Mouse (Mus musculus) hindbrain, embryonic 13.5 days (tissue): Measurements from ENCODE around the gene Nampt. TPM values are rescaled to one million over a fixed set of nuclear protein-coding genes. Genes with fewer than 3 reads are reported as not detected.

ENCODE experiments used
- ATAC-seq: fragments of 200-750 bp; cut with Nextera tagmentation; 2 replicates; pipeline ENCODE4 v1.8.0; 2017; ENCODE audit warnings: moderate TSS enrichment; ENCODE audit not compliant: low FRiP score
- H3K27ac ChIP-seq: fragments of 300-500 bp; sonication (generic); 2 replicates; pipeline ENCODE4 v1.5.1; 2015; ENCODE audit warnings: inconsistent platforms, mild to moderate bottlenecking, moderate library complexity
- H3K27me3 ChIP-seq: fragments of 300-500 bp; sonication (generic); 2 replicates; pipeline ENCODE4 v1.6.1; 2015; ENCODE audit warnings: mild to moderate bottlenecking, inconsistent platforms
- H3K36me3 ChIP-seq: fragments of 300-500 bp; sonication (generic); 2 replicates; pipeline ENCODE4 v1.6.1; 2015; ENCODE audit warnings: mild to moderate bottlenecking, inconsistent platforms
- H3K4me1 ChIP-seq: fragments of 300-500 bp; sonication (generic); replicated peaks from 2 replicates; pipeline ENCODE4 v1.6.1; 2015; ENCODE audit warnings: inconsistent platforms
- H3K4me2 ChIP-seq: fragments of 300-500 bp; sonication (generic); 2 replicates; pipeline ENCODE4 v1.6.1; 2015; ENCODE audit warnings: inconsistent platforms, mild to moderate bottlenecking, moderate library complexity
- H3K4me3 ChIP-seq: fragments of 300-500 bp; sonication (generic); 2 replicates; pipeline ENCODE4 v1.5.1; 2015; ENCODE audit warnings: mild to moderate bottlenecking, inconsistent platforms
- H3K9ac ChIP-seq: fragments of 300-500 bp; sonication (generic); 2 replicates; pipeline ENCODE4 v1.6.1; 2015; ENCODE audit warnings: mild to moderate bottlenecking, inconsistent platforms
- H3K9me3 ChIP-seq: fragments of 300-500 bp; sonication (generic); 2 replicates; pipeline ENCODE4 v1.6.1; 2016; ENCODE audit warnings: inconsistent platforms
- WGBS: fragments of 180-500 bp; shearing (Covaris S2); methylation state at CpG from one replicate; pipeline ENCODE4 v1.1.7; 2015; 5-methylcytosine and 5-hydroxymethylcytosine counted together
- polyA plus RNA-seq: library from polyadenylated mRNA; unstranded; fragments of >200 nt; fragmentation: Nextera tagmentation; extraction: Ambion mirVana; gene quantifications from 2 replicates; pipeline ENCODE4 v1.2.1, GENCODE M21; 2015

The Nampt gene
- polyA plus RNA-seq, 1 experiment from 2014 or later = 31.4 TPM

DNA sequence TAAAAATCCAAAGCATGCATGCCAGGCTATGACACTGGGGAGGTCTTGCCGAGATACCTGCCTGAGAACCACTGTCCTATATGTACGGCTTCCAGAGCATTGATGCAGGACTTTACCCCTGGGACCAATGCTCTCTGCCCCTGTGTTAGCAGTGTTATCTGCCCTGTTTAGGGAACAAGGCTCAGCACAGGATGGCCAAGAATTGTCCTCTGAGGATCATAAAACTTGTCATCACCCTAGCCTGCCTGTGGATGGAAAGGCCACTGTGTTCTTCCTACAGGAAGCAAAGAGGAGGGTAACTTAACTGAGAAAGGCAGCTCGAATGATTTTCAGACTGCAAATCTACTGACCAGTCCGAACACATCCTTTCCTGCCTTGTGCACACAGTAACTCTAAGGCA lies 36.1 kb downstream of the Nampt start:
- Histone ChIP-seq H3K4me3 (no peak overlapping the region), H3K36me3 (peaks cover 26% of the 10 kb centered on the region), H3K4me2 (no peak overlapping the region), H3K4me1 (no peaks in the 10 kb centered on the region), H3K9me3 (no peaks in the 10 kb centered on the region), H3K27ac (no peak overlapping the region), H3K9ac (no peak overlapping the region), H3K27me3 (no peaks in the 10 kb centered on the region)
- WGBS = 90% methylated on average over 4 of the region's 4 CpGs
- no peak for ATAC-seq

DNA sequence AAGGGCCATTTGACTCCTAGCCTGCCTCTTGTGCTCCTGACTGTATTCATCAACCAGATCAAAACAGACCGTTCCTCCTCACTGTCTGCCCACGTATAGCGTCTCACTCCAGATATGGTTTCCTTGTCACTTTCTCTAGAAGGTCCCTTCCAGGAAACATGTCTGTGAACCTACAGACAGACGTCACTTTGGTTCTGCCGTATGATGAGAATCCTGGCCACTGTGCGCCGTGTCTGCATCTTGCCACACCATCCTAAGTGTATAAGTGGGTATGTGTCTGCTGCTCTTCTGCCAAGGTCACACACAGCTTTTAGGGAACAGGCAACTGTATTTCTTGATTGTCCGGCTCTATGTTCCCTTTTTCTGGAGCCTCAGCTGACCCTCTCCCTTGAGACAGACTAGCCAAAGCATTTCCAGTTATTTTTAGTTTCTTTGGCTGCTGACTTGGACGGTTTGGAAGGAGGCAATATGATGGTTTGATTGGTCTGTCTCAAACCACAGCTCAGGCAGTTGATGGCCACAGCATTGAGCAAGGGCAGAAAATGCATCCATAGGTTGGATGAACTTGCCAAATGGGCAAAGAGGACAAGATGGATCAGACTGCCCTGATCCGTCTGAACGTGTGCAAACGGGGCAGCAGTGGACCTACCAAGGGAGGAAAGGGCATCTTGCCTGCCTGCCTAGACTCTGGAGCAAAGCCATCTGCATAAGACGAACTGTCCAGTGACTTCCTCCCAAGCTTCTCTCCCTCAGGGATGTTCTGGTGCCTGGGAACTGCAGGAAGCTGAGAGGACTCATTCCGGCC lies 37.6 kb downstream of the Nampt start:
- Histone ChIP-seq H3K4me3 (no peak overlapping the region), H3K4me1 (no peaks in the 10 kb centered on the region), H3K9me3 (no peaks in the 10 kb centered on the region), H3K36me3 (peaks cover 17% of the 10 kb centered on the region), H3K4me2 (no peak overlapping the region), H3K27me3 (no peaks in the 10 kb centered on the region), H3K27ac (no peak overlapping the region), H3K9ac (no peak overlapping the region)
- ATAC-seq = no peak
- WGBS = 90% methylated on average over 14 of the region's 14 CpGs

DNA sequence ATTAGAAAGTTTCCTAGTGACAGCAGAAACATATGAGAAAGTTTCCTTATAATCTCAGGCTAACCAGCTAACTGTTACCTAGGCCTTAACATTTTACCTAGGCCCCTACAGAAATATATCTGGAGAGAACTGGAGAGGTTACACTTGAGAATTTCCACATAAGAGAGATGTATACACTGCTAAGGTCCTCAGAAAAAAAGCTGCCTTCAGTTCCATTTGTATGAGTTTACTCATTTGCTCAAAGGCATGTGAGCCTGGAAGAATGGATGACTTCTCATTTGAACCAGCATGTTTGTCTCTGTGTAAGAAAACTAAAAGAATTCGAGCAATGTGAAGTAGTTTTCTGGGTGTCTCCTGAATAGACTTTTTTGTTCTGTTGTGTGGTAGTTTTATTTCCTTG lies 39.1 kb downstream of the Nampt start:
- no peaks in the 10 kb centered on the region for H3K9me3 ChIP-seq
- no peaks in the 10 kb centered on the region for H3K4me1 ChIP-seq
- H3K36me3 ChIP-seq = peaks cover 9% of the 10 kb centered on the region
- ATAC-seq = no peak
- no peak overlapping the region for H3K27ac ChIP-seq
- no peak overlapping the region for H3K9ac ChIP-seq
- no peak overlapping the region for H3K4me2 ChIP-seq
- H3K4me3 ChIP-seq = no peak overlapping the region
- H3K27me3 ChIP-seq = no peaks in the 10 kb centered on the region
- WGBS = 74% methylated on average over 1 of the region's 1 CpGs

DNA sequence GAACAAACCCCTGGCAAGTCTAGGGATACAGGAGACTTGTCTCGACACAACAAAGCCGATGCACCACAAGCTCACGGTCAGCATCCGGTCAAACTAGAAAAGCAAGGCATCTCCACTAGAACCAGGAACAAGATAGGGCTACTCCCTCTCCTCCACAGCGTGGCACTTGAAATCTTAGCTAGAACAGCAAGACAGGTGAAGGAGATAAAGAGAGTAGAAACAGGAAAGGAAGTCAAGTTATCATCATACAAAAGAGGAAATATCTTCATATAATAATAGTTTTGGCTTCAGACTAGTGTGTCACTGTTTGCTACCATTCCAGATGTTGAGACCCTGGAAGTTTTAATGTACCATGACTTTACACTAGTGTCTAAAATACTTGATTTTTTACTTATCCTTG lies 41.5 kb downstream of the Nampt start:
- Histone ChIP-seq H3K4me1 (no peaks in the 10 kb centered on the region), H3K27ac (no peak overlapping the region), H3K9me3 (no peaks in the 10 kb centered on the region), H3K9ac (no peak overlapping the region), H3K4me3 (no peak overlapping the region), H3K4me2 (no peak overlapping the region), H3K27me3 (no peaks in the 10 kb centered on the region), H3K36me3 (0 out of 2 replicates have a peak, but pooled peaks cover 3% of the 10 kb centered on the region)
- no peak for ATAC-seq
- 92% methylated on average over 5 of the region's 5 CpGs for WGBS

DNA sequence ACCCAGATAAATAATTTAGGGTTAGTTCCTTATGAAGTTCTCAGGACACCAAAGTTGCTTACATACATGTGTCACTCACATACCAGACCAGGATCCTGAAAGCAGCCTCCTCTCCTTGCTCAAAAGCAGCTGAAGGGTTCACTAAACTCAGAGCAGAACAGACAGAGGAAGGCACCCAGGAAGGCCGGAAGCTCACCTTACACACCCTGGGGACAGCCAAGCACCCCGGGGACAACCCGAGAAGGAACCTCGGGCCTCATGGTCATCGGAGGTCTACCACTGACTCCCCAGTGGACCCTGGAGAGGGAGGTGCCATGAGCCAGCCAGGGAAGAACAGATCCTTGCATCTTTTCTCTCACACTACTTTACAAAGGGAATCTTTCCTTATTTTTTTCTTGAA lies 51.5 kb downstream of the Nampt start:
- no peaks in the 10 kb centered on the region for H3K9me3 ChIP-seq
- WGBS = 92% methylated on average over 5 of the region's 5 CpGs

DNA sequence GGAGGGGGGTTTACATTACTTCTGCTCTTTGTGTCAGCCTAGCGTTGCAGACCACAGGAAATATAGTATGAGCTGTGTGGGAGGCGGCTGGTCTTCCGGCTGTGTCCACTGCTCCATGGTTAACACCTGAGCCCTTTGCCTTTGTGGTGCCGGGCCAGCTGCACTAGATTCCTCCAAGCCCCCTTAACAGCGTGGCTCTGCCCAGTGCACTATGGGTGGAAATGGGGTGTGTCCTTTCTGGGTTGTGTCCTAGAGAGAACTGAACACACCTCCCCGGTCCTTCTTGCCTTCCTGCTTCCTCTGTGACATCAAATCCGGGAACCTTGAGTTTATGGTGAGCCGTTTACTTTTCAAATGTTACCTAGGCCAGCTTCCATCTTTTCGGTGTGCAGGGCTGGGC lies 58.2 kb downstream of the Nampt start:
- Histone ChIP-seq H3K4me2 (no peak overlapping the region), H3K27me3 (no peaks in the 10 kb centered on the region), H3K9me3 (no peaks in the 10 kb centered on the region), H3K36me3 (no peaks in the 10 kb centered on the region), H3K9ac (no peak overlapping the region), H3K4me1 (peaks cover 14% of the 10 kb centered on the region), H3K27ac (no peak overlapping the region), H3K4me3 (no peak overlapping the region)
- 88% methylated on average over 9 of the region's 9 CpGs for WGBS
- ATAC-seq = peak; percentile 27; the same call in 1 of the 2 replicates

More for the DNA sequence above, 51.5 kb downstream of the Nampt start:
- H3K4me2 ChIP-seq = no peak overlapping the region
- H3K9ac ChIP-seq = no peak overlapping the region
- H3K4me1 ChIP-seq = no peaks in the 10 kb centered on the region
- no peak for ATAC-seq
- no peaks in the 10 kb centered on the region for H3K36me3 ChIP-seq
- H3K27ac ChIP-seq = no peak overlapping the region
- no peaks in the 10 kb centered on the region for H3K27me3 ChIP-seq
- no peak overlapping the region for H3K4me3 ChIP-seq

DNA sequence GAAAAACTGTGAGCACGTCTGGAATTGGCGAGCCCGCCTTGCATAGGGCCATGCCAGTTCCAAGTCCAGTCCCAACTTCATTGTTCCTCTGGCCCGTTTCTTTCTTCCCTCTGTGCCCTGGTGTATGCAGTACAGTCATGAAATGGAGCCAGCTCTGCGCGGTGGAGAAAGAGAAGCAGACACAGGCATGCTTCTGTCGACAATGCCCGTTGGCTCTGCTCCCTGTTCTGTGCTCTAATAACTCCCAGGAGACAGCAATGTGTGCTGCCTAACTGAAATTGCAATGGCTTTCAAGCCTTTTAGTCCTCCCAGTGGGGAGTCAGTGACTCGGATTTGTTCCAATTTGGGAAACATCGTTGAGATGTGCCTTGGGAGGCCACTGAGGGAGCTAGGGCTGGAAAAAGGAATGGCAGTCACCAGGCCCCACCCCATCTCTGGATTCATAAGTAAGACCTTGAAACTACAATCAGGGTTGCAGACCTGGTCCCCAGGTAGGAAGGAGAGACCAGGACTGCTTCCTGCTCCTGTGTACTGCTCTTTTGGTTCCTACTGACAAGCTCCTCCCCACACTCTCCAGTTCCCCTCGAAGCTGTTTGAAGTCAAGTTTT lies 58.7 kb downstream of the Nampt start:
- H3K9ac ChIP-seq = no peak overlapping the region

DNA sequence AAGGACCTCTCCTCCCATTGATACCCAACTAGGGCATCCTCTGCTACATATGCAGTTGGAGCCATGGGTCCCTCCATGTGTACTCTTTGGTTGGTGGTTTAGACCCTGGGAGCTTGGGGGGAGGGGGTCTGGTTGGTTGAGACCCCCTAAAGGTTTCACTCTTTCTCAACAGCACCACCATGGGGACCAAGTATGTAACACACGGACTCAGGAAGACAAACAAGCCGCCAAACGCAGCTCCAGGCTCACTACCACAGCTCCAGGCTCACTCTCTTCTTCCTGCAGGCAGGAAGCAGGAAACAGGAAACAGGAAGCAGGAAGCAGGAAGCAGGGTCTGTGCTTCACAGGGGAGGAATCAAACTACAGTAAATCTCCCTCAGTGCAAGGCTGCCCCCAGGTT lies 60.0 kb downstream of the Nampt start:
- H3K4me1 ChIP-seq = peaks cover 14% of the 10 kb centered on the region
- no peak for ATAC-seq
- WGBS = 87% methylated on average over 3 of the region's 3 CpGs

More for the DNA sequence above, 58.7 kb downstream of the Nampt start:
- no peak overlapping the region for H3K27ac ChIP-seq
- 61% methylated on average over 11 of the region's 11 CpGs for WGBS
- H3K4me1 ChIP-seq = peaks cover 14% of the 10 kb centered on the region
- no peaks in the 10 kb centered on the region for H3K9me3 ChIP-seq
- peak; percentile 89 for ATAC-seq
- no peaks in the 10 kb centered on the region for H3K36me3 ChIP-seq
- no peak overlapping the region for H3K4me2 ChIP-seq
- H3K27me3 ChIP-seq = no peaks in the 10 kb centered on the region
- no peak overlapping the region for H3K4me3 ChIP-seq

DNA sequence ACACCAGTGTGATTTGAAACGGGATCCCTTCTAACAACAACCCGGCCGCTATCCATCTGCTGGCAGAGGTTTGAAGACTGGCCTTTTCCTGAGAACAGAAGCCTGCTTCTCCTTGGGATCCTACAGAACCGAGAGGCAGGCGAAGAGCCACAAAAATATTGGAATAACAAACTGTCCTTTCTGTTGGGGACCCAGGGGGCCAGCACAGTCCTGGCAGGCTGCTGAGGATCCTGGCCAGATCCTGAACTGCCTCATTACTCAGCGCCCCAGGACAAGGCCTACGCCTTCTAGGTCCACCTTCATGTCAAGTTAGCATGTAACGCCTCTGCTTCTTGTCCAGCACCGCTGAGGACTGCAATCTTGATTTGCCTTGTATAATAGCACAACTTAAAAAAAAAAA lies 65.0 kb downstream of the Nampt start:
- WGBS = 76% methylated on average over 9 of the region's 9 CpGs
- ATAC-seq = no peak

More for the DNA sequence above, 60.0 kb downstream of the Nampt start:
- no peak overlapping the region for H3K9ac ChIP-seq
- H3K9me3 ChIP-seq = no peaks in the 10 kb centered on the region
- H3K27me3 ChIP-seq = no peaks in the 10 kb centered on the region
- H3K27ac ChIP-seq = no peak overlapping the region
- H3K4me3 ChIP-seq = no peak overlapping the region
- H3K4me2 ChIP-seq = no peak overlapping the region
- H3K36me3 ChIP-seq = no peaks in the 10 kb centered on the region

DNA sequence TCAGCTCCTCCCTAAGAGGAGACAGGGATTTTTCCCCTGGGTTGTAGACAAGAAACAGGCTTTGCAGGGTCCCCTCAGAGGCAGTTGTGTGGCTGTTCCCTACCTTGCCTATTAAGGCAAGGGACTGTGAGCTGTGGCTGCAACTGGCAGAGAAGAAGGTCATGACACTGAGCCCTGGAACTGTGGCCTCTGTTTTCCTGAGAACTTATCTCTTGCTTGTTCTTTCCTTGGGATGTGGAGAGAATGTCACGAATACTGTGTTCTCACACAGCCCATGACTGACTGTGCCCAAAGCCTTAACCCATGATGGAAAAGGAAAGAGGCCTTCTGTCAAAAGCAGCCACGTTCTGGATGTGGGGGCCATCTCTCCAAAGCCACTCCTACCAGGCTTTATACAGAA lies 65.7 kb downstream of the Nampt start:
- H3K4me2 ChIP-seq = no peak overlapping the region
- no peaks in the 10 kb centered on the region for H3K27me3 ChIP-seq
- H3K4me3 ChIP-seq = no peak overlapping the region
- H3K36me3 ChIP-seq = no peaks in the 10 kb centered on the region
- no peak overlapping the region for H3K9ac ChIP-seq
- no peaks in the 10 kb centered on the region for H3K4me1 ChIP-seq
- WGBS = 73% methylated on average over 2 of the region's 2 CpGs
- H3K27ac ChIP-seq = no peak overlapping the region
- no peak for ATAC-seq
- no peaks in the 10 kb centered on the region for H3K9me3 ChIP-seq

More for the DNA sequence above, 65.0 kb downstream of the Nampt start:
- no peak overlapping the region for H3K27ac ChIP-seq
- no peaks in the 10 kb centered on the region for H3K27me3 ChIP-seq
- no peak overlapping the region for H3K4me3 ChIP-seq
- H3K36me3 ChIP-seq = no peaks in the 10 kb centered on the region
- H3K4me1 ChIP-seq = no peaks in the 10 kb centered on the region
- H3K9ac ChIP-seq = no peak overlapping the region
- H3K9me3 ChIP-seq = no peaks in the 10 kb centered on the region
- H3K4me2 ChIP-seq = no peak overlapping the region

DNA sequence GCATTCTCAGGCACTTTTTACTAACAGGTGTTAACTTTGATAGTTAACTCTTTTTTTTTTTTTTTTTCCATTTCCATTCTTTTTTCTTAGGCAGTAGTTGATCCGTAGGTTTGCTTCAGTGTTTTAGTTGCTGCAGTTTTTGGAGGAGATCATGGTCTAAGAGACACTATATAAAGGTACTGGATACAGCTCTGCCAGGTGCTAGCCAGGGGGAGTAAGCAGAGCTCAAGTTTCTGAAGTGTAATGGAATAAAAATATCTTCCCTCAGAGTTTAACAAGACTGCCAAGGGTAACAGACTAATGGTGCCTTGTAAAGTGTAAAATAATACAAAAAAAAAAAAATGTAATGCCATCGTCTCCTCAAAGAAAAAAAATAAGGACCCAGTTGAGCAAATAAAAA lies 67.0 kb downstream of the Nampt start:
- WGBS = 83% methylated on average over 2 of the region's 2 CpGs
- H3K9ac ChIP-seq = no peak overlapping the region
- no peaks in the 10 kb centered on the region for H3K4me1 ChIP-seq
- no peak overlapping the region for H3K4me3 ChIP-seq
- H3K27me3 ChIP-seq = no peaks in the 10 kb centered on the region
- H3K4me2 ChIP-seq = no peak overlapping the region
- no peak overlapping the region for H3K27ac ChIP-seq
- no peaks in the 10 kb centered on the region for H3K36me3 ChIP-seq
- no peaks in the 10 kb centered on the region for H3K9me3 ChIP-seq
- no peak for ATAC-seq

DNA sequence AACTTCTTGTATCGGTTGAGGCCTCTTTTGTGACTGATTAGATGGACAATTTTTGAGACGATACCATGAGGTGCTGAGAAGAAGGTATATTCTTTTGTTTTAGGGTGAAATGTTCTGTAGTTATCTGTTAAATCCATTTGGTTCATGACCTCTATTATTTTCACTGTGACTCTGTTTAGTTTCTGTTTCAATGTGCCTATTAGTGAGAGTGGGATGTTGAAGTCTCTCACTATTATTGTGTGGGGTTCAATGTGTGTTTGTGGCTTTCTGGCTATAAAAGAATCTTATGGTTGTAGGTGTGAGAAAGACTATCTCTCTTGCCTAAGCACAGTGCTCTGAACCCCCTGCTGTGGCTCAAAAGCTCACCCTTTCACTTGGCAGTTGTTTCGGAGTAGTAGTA lies 68.9 kb downstream of the Nampt start:
- H3K9ac ChIP-seq = no peak overlapping the region
- H3K36me3 ChIP-seq = no peaks in the 10 kb centered on the region
- H3K4me3 ChIP-seq = no peak overlapping the region
- WGBS = 89% methylated on average over 3 of the region's 3 CpGs
- no peak for ATAC-seq
- H3K9me3 ChIP-seq = no peaks in the 10 kb centered on the region
- H3K4me1 ChIP-seq = peaks cover under 1% of the 10 kb centered on the region; the same call in 1 of the 2 replicates
- H3K27me3 ChIP-seq = no peaks in the 10 kb centered on the region
- H3K27ac ChIP-seq = no peak overlapping the region
- H3K4me2 ChIP-seq = no peak overlapping the region

DNA sequence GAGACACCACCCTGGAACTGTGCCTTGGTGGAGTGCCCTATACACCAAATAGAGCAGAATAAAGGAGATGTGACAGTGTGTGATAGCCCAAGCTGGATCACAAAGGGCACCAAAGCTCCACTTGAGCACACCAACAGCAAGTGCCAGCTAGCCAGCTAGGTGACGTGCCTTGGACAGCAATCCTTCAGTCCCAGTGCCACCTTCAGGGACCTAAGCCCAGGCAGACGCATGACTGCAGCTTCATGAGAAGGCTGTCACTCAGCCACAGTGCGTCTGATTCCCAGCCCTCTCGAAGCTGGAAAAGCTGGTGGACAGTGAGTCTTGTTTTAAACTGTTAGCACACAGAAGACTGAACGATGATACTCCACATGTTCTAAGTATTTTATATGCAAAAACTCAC lies 70.5 kb downstream of the Nampt start:
- no peaks in the 10 kb centered on the region for H3K36me3 ChIP-seq
- peaks cover 9% of the 10 kb centered on the region; the same call in 1 of the 2 replicates for H3K4me1 ChIP-seq
- no peak for ATAC-seq
- H3K27ac ChIP-seq = no peak overlapping the region
- no peaks in the 10 kb centered on the region for H3K9me3 ChIP-seq
- H3K9ac ChIP-seq = no peak overlapping the region
- no peaks in the 10 kb centered on the region for H3K27me3 ChIP-seq
- H3K4me2 ChIP-seq = no peak overlapping the region
- 90% methylated on average over 5 of the region's 5 CpGs for WGBS
- H3K4me3 ChIP-seq = no peak overlapping the region
